Mouse (Mus musculus) erythroblast, embryonic 14.5 days (primary cell): ENCODE results near the gene Morf4l1.

Experiments
- GATA1 ChIP-seq: IDR thresholded peaks from 2 replicates; pipeline ENCODE4 v1.6.1; 2012; ENCODE audit warnings: low read length, inconsistent platforms, mixed read lengths
- TAL1 ChIP-seq: IDR thresholded peaks from 3 replicates; pipeline ENCODE4 v1.6.1; 2012; ENCODE audit warnings: low read length, inconsistent platforms, mixed read lengths

DNA sequence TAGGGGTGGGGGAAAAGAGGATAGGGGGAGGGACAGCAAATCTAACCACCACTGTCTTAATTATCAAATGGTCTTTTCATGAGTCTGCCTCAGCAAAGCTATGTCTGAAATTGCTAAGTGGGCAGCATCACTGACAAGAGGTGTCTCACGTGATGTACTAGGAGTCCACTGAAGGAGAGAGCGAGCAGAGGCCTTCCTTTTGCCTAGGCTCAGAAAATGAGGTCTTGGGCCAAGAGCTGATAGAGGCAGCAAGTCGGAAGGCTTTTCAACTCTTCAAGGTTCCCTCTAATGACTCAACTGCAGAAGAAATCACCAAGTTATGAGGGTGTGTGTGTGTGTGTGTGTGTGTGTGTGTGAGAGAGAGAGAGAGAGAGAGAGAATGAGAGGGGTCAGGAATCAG is 30.4 kb downstream of the Morf4l1 start:
- TF ChIP-seq GATA1 (no peak), TAL1 (no peak)
